Mouse (Mus musculus) hindbrain, embryonic 14.5 days (tissue): ENCODE results near the gene Cldn10. TPM values are rescaled to one million over a fixed set of nuclear protein-coding genes. Genes with fewer than 3 reads are reported as not detected.

Experiments
- ATAC-seq: fragments of 200-750 bp; cut with Nextera tagmentation; 2 replicates; pipeline ENCODE4 v1.8.0; 2017; ENCODE audit warnings: moderate number of reproducible peaks, mild to moderate bottlenecking, moderate TSS enrichment, moderate library complexity; ENCODE audit not compliant: low FRiP score
- DNase-seq: peaks from one replicate; pipeline ENCODE4 v3.0.0-alpha.2; 2015; ENCODE audit warnings: low spot score
- H3K27ac ChIP-seq: fragments of 300-500 bp; sonication (generic); 2 replicates; pipeline ENCODE4 v1.5.1; 2014; ENCODE audit warnings: mild to moderate bottlenecking, moderate library complexity
- H3K27me3 ChIP-seq: fragments of 300-500 bp; sonication (generic); 2 replicates; pipeline ENCODE4 v1.6.1; 2014; ENCODE audit warnings: mild to moderate bottlenecking, low read length, mixed read lengths; ENCODE audit not compliant: control insufficient read depth, insufficient read depth
- H3K36me3 ChIP-seq: fragments of 300-500 bp; sonication (generic); replicated peaks from 2 replicates; pipeline ENCODE4 v1.6.1; 2014; ENCODE audit not compliant: control insufficient read depth, insufficient read depth
- H3K4me1 ChIP-seq: fragments of 300-500 bp; sonication (generic); replicated peaks from 2 replicates; pipeline ENCODE4 v1.6.1; 2014; ENCODE audit warnings: antibody characterized with exemption, low read length, mixed read lengths; ENCODE audit not compliant: control insufficient read depth, insufficient read depth
- H3K4me2 ChIP-seq: fragments of 300-500 bp; sonication (generic); replicated peaks from 2 replicates; pipeline ENCODE4 v1.6.1; 2014; ENCODE audit warnings: mild to moderate bottlenecking, moderate library complexity
- H3K4me3 ChIP-seq: fragments of 300-500 bp; sonication (generic); replicated peaks from 2 replicates; pipeline ENCODE4 v1.5.1; 2014; ENCODE audit warnings: mild to moderate bottlenecking, low read length
- H3K9ac ChIP-seq: fragments of 300-500 bp; sonication (generic); 2 replicates; pipeline ENCODE4 v1.6.1; 2014
- H3K9me3 ChIP-seq: fragments of 300-500 bp; sonication (generic); 2 replicates; pipeline ENCODE4 v1.6.1; 2016; ENCODE audit warnings: low read length; ENCODE audit not compliant: control insufficient read depth
- WGBS: fragments of 180-500 bp; shearing (Covaris S2); extraction: QIAGEN DNeasy Blood & Tissue Kit; methylation state at CpG from one replicate; pipeline ENCODE4 v1.1.7; 2014; 5-methylcytosine and 5-hydroxymethylcytosine counted together
- polyA plus RNA-seq: library from polyadenylated mRNA; unstranded; fragments of >200 nt; fragmentation: Nextera tagmentation; extraction: Ambion mirVana; gene quantifications from 2 replicates; pipeline ENCODE4 v1.2.1, GENCODE M21; 2014

Cldn10 gene
- polyA plus RNA-seq, 1 experiment from 2014 or later, result 1.7 TPM

DNA sequence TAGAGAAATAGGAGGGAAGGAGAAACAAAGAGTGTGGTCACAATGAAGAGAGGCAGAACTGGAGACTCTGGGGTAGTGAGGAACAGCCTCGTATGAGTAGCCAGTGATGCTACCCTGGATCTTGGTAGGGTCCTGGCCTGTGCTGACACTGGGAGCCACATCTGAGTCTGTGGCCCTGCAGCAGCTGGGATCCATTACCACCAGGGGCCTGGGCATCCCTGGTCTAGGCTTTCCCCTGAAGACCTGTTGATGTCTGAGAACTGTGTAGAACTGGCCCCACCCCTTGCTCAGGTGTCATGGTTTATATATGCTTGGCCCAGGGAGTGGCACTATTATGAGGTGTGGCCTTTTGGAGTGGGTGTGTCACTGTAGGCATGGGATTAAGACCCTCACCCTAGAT is 12.2 kb upstream of the Cldn10 start:
- Histone ChIP-seq H3K4me1 (no peaks in the 10 kb centered on the region), H3K9ac (no peak overlapping the region), H3K36me3 (no peaks in the 10 kb centered on the region), H3K27ac (no peak overlapping the region), H3K4me3 (no peak overlapping the region), H3K4me2 (no peak overlapping the region), H3K27me3 (no peaks in the 10 kb centered on the region), H3K9me3 (no peaks in the 10 kb centered on the region)
- ATAC-seq, result no peak
- DNase-seq, result no peak
- 100% methylated on average over 1 of the region's 1 CpGs for WGBS

DNA sequence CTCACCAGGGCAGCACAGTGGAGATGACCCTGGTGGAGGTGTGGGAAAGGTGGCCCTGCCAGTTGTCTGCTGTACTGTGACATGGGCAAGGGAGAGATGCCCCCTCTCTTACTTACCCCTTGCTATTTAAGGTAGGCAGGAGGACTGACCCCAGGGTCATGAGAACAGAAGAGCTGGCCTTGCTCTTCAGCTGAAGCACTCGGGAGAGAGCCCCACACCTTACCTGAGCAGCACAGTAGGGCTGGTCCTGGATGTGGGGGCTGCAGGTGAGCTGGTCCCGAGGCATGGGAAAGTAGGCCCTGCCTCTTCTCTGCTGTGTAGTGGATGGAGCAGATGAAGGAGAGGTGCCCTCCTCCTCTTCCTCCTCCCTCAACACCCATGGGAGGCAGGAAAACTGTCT is 11.3 kb upstream of the Cldn10 start:
- no peak overlapping the region for H3K9ac ChIP-seq
- ATAC-seq, result no peak
- WGBS, result 74% methylated on average over 2 of the region's 2 CpGs

DNA sequence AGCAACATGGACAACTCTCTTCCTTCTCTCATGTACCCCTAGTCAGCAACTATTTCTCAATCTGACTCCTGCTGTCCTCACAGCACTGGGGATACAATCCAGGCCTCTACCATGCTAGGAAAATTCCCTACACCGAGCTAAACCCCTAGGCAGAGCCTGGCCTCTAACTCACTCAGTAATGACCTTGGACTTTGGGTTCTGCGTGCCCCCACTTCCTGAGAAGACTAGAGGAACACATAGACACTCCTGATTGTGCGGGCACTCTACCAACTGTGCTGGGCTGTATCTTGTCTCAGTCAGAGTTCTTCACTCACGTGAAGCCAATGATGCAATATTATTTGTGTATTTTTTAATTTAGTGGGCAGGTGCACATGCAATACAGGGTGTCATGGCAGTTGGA is 10.2 kb upstream of the Cldn10 start:
- Histone ChIP-seq H3K9me3 (no peaks in the 10 kb centered on the region), H3K27me3 (no peaks in the 10 kb centered on the region), H3K36me3 (no peaks in the 10 kb centered on the region), H3K4me1 (no peaks in the 10 kb centered on the region), H3K27ac (no peak overlapping the region), H3K4me2 (no peak overlapping the region), H3K9ac (no peak overlapping the region), H3K4me3 (no peak overlapping the region)
- 94% methylated on average over 4 of the region's 4 CpGs for WGBS
- no peak for ATAC-seq
- no peak for DNase-seq

More for the DNA sequence above, 11.3 kb upstream of the Cldn10 start:
- no peaks in the 10 kb centered on the region for H3K36me3 ChIP-seq
- no peaks in the 10 kb centered on the region for H3K27me3 ChIP-seq
- H3K27ac ChIP-seq, result no peak overlapping the region
- no peak overlapping the region for H3K4me2 ChIP-seq
- no peak overlapping the region for H3K4me3 ChIP-seq
- no peaks in the 10 kb centered on the region for H3K9me3 ChIP-seq
- DNase-seq, result no peak
- no peaks in the 10 kb centered on the region for H3K4me1 ChIP-seq

DNA sequence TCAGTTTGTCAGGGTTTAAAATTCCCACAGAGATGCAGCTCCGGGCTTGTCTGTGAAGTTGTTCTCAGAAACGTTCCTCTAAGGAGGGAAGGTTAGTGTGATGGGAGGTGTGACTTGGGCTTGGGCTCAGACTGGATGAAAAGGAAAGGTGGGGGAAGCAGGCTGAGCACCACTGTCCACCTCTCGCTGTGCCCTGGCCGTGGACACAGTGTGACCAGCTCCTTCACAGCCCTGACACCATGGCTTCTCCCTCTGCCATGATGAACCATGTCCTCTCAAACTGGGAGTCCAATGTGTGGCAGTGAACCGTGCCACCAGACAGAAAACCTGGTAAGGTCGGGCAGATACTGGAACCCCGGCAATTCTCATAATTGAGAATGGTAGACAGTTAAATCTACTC is 6.1 kb upstream of the Cldn10 start:
- DNase-seq (no peak), ATAC-seq (no peak)
- no peaks in the 10 kb centered on the region for H3K4me1 ChIP-seq
- H3K27me3 ChIP-seq, result no peaks in the 10 kb centered on the region
- no peak overlapping the region for H3K4me2 ChIP-seq
- H3K9me3 ChIP-seq, result no peaks in the 10 kb centered on the region
- no peak overlapping the region for H3K4me3 ChIP-seq
- no peak overlapping the region for H3K27ac ChIP-seq
- H3K36me3 ChIP-seq, result no peaks in the 10 kb centered on the region
- no peak overlapping the region for H3K9ac ChIP-seq
- 89% methylated on average over 7 of the region's 7 CpGs for WGBS

DNA sequence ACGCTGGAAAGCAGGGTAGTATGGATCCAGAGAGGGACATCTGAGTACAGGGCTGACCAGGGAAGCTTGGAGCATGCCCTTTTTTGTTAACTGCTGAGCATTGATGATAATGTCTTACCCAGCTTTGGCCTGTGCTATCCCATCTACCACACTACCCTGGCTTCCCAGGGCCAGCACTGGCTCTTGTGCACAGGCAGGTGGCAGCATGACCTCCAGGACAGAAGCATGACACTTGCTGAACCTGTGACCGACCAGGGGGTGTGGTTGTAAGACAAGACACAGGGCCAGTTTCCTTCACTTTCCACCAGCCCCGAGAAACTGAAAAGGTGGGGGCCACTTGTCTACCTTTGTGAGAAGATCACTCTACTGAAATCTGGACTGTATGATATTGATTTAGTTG is 5.5 kb upstream of the Cldn10 start:
- no peak for DNase-seq
- Histone ChIP-seq H3K27me3 (no peaks in the 10 kb centered on the region), H3K27ac (no peak overlapping the region), H3K4me3 (no peak overlapping the region), H3K9ac (no peak overlapping the region), H3K9me3 (no peaks in the 10 kb centered on the region), H3K4me1 (no peaks in the 10 kb centered on the region), H3K36me3 (no peaks in the 10 kb centered on the region), H3K4me2 (no peak overlapping the region)
- no peak for ATAC-seq
- 69% methylated on average over 3 of the region's 3 CpGs for WGBS

DNA sequence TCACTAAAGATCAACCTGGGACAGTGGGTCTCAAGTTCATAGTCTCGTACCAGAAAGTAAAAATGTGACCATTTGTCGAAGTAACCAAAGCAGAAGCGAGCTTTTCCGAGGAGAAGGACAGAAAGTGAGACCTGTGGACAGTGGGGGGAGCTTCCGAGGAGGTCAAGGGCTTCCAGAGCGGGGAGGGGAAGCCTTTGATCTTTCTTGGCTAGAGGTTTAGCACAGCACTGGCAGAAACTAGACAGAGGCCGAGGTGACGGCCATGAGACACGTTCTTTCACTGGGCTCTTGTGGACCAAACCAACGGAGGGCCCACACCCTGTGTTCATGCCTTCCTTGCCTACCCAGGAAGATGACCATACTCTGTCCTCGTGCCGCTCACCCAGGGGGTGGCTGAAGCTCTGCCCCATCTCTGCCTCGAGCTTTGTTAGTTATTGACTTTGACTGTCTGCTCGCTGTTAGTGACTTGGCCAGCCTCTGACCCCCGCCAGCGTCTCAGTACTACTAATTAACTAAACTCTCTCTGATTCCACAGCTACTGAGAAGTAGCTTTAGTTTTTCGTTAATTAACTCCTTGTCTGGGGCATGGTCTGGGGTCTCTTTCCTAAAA is 4.3 kb upstream of the Cldn10 start:
- DNase-seq (no peak), ATAC-seq (no peak)
- 72% methylated on average over 17 of the region's 17 CpGs for WGBS

DNA sequence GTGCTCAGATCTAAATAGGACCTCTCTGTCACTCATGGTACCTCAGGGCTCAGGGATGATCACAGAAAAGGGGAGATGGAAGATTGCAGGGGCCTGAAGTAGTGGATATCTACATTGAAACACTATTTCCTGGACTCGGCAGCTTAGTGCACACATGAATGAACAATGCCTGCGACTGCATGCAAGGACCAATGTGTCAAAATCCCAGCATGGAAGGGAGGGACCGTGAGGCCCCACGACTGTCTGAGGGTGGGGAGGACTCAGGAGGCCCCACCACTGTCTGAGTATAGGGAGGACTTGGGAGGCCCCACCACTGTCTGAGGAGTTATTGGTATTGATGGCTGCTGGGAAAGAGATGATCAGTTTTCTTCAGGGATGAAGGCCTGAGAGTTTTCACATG is 2.5 kb downstream of the Cldn10 start:
- WGBS, result 75% methylated on average over 4 of the region's 4 CpGs
- no peak overlapping the region for H3K4me3 ChIP-seq
- no peak overlapping the region for H3K9ac ChIP-seq
- H3K27ac ChIP-seq, result no peak overlapping the region
- no peak overlapping the region for H3K4me2 ChIP-seq
- no peaks in the 10 kb centered on the region for H3K27me3 ChIP-seq
- 0 out of 2 replicates have a peak, but pooled peaks cover 3% of the 10 kb centered on the region for H3K4me1 ChIP-seq
- no peaks in the 10 kb centered on the region for H3K36me3 ChIP-seq
- no peaks in the 10 kb centered on the region for H3K9me3 ChIP-seq
- ATAC-seq (no peak), DNase-seq (no peak)

More for the DNA sequence above, 4.3 kb upstream of the Cldn10 start:
- H3K27ac ChIP-seq, result no peak overlapping the region
- H3K4me2 ChIP-seq, result no peak overlapping the region
- no peaks in the 10 kb centered on the region for H3K4me1 ChIP-seq
- H3K9me3 ChIP-seq, result no peaks in the 10 kb centered on the region
- H3K27me3 ChIP-seq, result no peaks in the 10 kb centered on the region
- no peaks in the 10 kb centered on the region for H3K36me3 ChIP-seq
- no peak overlapping the region for H3K9ac ChIP-seq
- H3K4me3 ChIP-seq, result no peak overlapping the region

DNA sequence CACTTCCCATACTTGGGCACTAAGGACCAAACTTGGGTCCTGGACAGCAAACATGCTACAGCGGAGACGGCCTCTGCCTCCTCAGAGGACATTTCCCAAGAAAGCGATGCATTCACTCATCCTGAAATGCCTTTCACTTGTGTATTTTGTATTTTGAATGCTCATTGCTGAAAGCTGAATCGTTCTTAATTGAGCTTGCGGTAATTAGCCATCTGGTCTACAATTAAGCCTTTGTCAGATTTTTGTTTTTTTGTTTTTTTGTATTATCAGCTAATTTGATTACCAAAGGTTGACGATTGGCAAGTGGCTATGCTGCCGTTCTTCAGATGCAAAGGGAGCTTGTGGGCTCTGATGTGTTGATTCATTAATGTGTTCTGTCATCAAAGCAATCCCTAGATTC is 5.2 kb downstream of the Cldn10 start:
- H3K9me3 ChIP-seq, result no peaks in the 10 kb centered on the region
- peak overlapping the region; percentile 47; the same call in 1 of the 2 replicates for H3K27ac ChIP-seq
- ATAC-seq (no peak), DNase-seq (peak; percentile 32)
- no peaks in the 10 kb centered on the region for H3K27me3 ChIP-seq
- no peak overlapping the region for H3K9ac ChIP-seq
- no peak overlapping the region for H3K4me2 ChIP-seq
- 0 out of 2 replicates have a peak, but pooled peaks cover 3% of the 10 kb centered on the region for H3K4me1 ChIP-seq
- WGBS, result 64% methylated on average over 7 of the region's 7 CpGs
- no peak overlapping the region for H3K4me3 ChIP-seq
- H3K36me3 ChIP-seq, result no peaks in the 10 kb centered on the region

DNA sequence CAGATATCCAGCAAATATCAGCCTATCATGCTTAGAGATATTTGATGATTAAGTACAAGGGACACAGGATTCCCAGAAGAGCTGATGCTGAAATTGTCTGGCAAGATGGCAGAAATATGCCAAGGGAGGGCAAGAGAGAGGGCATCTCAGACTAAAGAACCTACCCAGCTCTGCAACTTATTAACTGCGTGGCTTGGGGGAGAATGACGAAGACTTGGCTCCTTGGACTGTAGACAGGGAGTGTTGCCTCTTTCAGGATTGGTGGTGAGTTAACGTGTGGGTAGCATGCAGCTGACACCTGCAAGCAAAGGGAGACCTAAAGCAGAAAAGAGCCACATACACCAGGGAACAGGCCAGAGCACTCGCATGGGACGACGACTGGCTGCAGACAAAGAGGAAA is 5.7 kb downstream of the Cldn10 start:
- H3K36me3 ChIP-seq, result no peaks in the 10 kb centered on the region
- no peaks in the 10 kb centered on the region for H3K27me3 ChIP-seq
- ATAC-seq (no peak), DNase-seq (no peak)
- no peaks in the 10 kb centered on the region for H3K9me3 ChIP-seq
- H3K4me2 ChIP-seq, result no peak overlapping the region
- H3K4me3 ChIP-seq, result no peak overlapping the region
- WGBS, result 87% methylated on average over 6 of the region's 6 CpGs
- peak overlapping the region; percentile 47; the same call in 1 of the 2 replicates for H3K27ac ChIP-seq
- H3K9ac ChIP-seq, result no peak overlapping the region
- 0 out of 2 replicates have a peak, but pooled peaks cover 3% of the 10 kb centered on the region for H3K4me1 ChIP-seq

DNA sequence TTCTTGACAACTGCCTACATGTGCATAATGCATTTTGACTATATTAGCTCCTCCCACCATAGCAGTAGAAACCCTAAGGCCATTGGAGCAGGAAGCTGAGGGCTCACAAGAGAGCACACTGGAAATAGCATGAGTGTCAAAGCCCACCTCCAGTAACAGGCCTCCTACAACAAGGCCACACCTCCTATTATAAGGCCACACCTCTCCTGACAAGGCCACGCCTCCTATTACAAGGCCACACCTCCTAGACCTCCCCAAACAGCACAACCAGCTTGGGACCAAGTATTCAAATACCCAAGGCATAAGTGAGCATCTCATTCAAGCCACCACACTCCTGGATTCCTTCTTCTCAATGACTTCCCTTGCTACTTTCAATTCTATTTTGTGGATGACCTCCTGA is 6.5 kb downstream of the Cldn10 start:
- no peak for ATAC-seq

More for the DNA sequence above, 6.5 kb downstream of the Cldn10 start:
- H3K27me3 ChIP-seq, result no peaks in the 10 kb centered on the region
- no peak for DNase-seq
- no peak overlapping the region for H3K9ac ChIP-seq
- 80% methylated on average over 1 of the region's 1 CpGs for WGBS
- no peak overlapping the region for H3K27ac ChIP-seq
- H3K4me2 ChIP-seq, result no peak overlapping the region
- H3K9me3 ChIP-seq, result no peaks in the 10 kb centered on the region
- no peaks in the 10 kb centered on the region for H3K36me3 ChIP-seq
- H3K4me1 ChIP-seq, result 0 out of 2 replicates have a peak, but pooled peaks cover 3% of the 10 kb centered on the region
- no peak overlapping the region for H3K4me3 ChIP-seq
